Mouse (Mus musculus): ENCODE data around the gene Gm7137.
"Not testable (repeated sequence)": the region's sequence is repeated elsewhere in the genome, so short reads cannot be mapped to it uniquely, and the experiment has no call there.

The Gm7137 gene

DNA sequence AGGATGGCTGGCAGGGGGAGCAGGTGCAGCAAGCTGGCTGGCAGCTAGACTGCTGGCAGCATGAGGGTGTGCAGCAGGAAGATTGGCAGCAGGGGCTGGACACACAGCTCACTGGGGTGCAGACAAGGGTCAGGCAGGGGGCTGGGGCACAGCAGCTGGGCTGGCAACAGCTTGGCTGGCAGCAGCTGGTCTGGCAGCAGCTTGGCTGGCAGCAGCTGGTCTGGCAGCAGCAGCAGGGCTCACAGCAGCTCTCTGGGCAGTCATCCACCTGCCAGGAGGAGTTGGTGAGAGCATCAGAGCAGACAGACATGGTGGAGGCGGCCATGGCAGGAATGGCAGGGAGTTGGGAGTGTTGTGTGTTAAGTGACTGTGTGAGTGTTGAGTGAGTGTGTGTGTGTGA lies at the start of gene Gm7137:
Gm7137 (minus strand) TSS at position 325 of the 400 bp plus-strand sequence.
- not testable (repeated sequence) for DNase-seq (ENCODE audit: low read depth, low spot score)

DNA sequence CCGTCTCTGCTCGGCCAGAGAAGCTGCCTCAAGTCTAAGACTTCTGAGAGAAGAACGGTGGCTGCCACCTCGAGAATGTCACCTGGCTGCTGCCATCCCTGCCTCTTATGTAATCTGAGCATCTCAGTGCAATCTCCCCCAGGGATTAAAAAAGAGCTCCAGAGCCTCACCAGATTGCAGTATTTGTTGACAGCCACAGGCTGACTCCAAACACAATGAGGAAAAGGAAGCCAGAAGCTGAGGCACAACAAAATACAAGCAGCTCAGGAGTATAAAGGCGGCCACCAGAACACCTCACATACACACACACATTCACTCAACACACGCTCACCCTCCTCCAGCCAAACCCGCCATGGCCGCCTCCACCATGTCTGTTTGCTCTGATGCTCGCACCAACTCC lies 47.6 kb upstream of the Gm7137 start, which contains the start of gene Krtap10-10:
Krtap10-10 (plus strand) TSS at position 301 of the 400 bp plus-strand sequence.
- DNase-seq (ENCODE audit: low read depth, low spot score), result no peak

DNA sequence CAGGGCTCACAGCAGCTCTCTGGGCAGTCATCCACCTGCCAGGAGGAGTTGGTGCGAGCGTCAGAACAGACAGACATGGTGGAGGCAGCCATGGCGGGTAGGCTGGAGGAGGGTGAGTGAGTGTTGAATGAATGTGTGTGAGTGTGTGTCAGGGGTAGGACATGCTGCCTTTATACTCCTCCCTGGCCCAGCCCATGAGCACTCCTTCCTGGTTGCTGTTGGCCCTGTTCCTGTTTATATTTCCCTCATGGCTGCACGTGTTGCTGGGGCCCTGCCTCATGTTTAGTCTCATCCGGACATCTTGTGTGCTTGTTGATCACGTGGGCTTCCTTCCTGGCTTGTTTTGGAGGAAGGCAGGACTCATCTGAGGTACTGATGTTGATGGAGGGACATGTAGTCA lies 39.0 kb upstream of the Gm7137 start, which contains the start of gene Krtap10-4:
Krtap10-4 (minus strand) TSS at position 145 of the 400 bp plus-strand sequence.
- DNase-seq (ENCODE audit: low read depth, low spot score), result no peak

DNA sequence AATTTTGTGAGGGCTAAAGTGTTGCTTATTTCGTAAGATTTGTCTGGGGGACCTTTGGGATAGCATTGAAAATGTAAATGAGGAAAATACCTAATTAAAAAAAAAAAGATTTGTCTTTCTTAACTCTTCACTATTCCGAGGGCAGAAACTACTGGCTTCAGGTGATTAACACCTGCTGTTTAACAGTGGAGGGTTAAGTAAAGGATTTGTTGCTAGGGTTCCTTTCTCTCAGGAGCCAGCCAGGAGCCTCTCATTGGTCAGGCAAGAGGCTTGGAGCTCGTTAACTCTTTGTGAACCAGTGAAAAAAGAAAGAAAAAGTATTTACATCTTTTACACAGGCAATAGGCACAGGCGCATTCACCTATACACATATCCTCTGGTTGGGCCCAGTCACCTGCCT lies 31.2 kb upstream of the Gm7137 start:
- DNase-seq (ENCODE audit: low read depth, low spot score), result no peak

DNA sequence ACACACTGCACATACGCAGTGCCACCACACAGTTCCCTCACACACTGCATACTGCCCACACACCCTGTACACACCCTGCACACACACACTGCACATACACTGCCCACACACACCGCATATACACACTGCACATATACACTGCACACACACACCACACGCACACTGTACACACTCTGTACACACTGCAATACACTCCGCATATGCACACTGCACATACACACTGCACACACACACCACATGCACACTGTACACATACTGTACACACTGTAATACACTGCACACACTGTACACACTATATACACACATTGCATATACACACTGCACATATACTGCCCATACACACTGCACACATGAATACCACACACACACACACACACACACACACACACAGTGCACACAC lies 30.5 kb upstream of the Gm7137 start:
- no peak for DNase-seq (ENCODE audit: low read depth, low spot score)

DNA sequence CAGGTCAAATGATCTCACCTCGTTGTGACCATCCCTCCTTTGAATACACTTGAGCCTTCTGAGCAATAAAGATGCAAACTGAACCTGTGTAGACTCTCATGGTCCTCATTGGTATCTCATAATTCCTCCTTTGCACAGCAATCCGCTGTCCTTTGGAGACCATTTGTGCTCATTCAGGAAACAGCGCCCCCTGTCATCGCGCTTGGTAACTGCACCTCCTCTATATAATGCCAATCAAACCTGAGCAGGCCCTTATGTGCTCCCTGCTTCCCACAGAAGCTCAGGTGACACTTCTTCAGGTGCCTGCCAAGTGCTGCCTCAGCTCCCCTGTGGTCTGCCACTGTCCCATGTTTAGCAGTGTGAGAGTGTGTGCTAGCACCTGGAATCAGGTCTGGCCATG lies 27.5 kb upstream of the Gm7137 start:
- DNase-seq (ENCODE audit: low read depth, low spot score), result peak; percentile 28

DNA sequence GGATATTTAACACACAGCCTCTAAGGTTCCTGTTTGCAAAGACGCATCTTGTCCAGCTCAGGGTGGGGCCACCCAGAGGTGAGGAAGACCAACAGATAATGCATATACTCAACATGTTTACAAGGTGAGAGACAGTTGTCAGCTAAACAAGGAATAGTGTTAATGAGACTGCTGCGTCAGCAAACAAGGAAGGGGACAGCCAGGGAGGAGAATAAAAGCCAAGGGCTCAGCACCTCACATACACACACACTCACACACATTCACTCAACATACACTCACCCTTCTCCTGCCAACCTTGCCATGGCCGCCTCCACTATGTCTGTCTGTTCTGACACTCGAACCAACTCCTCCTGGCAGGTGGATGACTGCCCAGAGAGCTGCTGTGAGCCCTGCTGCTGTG lies 26.4 kb upstream of the Gm7137 start, which contains the start of gene Gm2696:
Gm2696 (plus strand) TSS at position 301 of the 400 bp plus-strand sequence.
- no peak for DNase-seq (ENCODE audit: low read depth, low spot score)

DNA sequence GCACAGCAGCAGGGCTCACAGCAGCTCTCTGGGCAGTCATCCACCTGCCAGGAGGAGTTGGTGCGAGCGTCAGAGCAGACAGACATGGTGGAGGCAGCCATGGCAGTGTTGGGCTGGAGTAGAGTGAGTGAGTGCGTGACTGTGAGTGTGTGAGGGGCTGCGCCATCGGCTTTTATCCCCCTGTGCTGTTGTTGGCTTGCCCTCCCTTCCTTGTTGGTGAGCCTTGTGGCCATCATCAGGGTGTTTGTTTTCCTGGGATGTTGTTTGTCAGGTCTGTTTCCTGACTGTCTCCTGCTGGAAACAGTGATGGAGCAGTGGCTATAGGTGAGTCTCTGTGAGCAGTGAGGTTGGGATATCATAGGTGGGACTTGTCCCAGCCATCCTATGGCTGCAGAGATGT lies 23.7 kb upstream of the Gm7137 start, which contains the start of gene Gm9507:
Gm9507 (minus strand) TSS at position 101 of the 400 bp plus-strand sequence.
- DNase-seq (ENCODE audit: low read depth, low spot score), result no peak

DNA sequence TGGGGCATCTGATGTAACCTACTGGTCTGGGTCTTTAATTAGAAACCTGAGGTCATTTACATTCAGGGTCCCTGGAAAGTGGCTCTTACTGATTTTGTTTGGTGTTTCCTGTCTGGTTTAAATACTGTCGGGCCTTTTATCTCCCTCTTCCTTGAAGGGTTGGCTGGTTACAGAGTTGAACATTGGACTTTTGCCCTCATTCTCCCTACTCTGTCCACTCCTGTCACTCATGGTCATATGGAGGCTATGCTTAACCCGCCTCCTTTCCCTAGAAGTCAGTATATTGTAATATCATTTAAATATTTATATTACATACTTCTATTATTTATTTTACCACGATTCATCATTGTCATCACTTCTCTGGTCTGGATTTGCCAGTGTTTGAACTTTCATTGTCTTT lies 16.1 kb upstream of the Gm7137 start:
- no peak for DNase-seq (ENCODE audit: low read depth, low spot score)

DNA sequence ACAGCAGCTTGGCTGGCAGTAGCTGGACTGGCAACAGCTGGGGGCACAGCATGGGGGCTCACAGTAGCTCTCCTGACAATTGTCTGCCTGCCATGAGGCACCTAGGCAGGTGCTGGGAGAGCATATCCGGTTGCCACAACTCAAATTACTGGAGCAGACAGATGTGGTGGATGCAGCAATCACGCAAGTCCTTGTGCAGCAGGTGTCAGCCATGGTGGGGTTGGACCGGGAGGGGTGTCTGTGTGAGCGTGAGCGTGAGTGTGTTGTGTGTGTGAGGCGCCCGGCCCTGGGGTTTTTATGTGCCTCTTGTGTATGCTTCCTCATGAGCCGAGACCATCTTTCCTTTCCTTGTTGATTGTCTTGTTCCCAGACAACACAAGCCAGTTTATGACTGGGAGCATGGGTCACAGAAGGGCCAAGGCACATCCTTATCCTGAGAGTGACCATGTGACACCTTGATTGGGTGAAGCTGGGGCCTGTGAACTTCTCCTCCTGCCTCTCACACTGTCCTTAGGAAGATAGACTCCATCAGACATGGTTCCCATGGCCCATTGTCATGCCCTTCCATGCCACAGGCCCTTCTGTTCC lies 11.0 kb upstream of the Gm7137 start, which contains the start of gene Gm19668:
Gm19668 (minus strand) TSS at position 213 of the 588 bp plus-strand sequence.
- DNase-seq (ENCODE audit: low read depth, low spot score), result no peak

DNA sequence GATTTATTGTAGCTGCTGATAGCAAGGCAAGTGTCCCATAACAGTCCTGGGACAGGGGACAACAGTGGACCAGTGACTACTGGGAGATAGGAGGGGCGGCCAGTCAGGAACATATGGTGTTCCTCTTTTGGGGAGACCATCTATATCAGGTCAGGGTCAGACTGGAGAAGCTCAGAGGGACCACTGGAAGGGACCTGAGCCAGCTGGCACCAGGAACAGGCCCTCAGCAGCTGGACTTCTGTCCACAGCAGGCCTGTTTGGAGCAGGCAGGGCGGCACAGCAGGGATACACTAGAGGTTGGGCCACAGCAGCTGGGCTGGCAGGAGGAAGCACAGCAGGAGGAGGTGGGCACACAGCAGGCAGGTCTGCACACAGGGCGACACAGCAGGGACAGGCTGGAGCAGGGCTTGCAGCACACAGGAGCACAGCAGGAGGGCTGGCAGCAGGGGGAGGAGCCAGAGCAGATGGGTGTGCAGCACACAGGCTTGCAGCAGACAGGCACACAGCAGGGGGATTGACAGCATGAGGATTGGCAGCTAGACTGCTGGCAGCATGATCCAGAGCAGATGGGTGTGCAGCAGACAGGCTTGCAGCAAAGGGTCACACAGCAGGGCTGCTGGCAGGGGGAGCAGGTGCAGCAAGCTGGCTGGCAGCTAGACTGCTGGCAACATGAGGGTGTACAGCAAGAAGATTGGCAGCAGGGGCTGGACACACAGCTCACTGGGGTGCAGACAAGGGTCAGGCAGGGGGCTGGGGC lies 10.3 kb upstream of the Gm7137 start:
- DNase-seq (ENCODE audit: low read depth, low spot score), result not testable (repeated sequence)

DNA sequence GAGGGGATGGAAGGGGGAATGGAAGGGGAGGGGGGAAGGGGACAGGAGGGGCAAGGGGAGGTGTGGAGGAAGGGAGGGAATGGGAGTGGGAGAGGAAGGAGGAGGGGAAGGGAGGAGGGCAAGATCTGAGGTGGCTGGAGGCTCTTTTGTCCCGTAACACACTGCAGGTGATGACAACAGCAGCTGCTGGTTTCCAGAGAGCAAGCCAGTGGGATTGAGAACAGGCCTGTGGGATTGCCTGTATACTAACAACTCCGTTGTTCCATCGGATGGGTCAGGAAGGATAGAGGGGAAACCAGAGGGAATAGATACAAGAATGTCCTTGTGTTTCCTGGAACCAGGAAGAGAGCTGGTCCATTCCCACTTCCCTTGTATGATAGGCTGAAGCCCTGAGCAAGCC lies 9.7 kb upstream of the Gm7137 start:
- no peak for DNase-seq (ENCODE audit: low read depth, low spot score)

DNA sequence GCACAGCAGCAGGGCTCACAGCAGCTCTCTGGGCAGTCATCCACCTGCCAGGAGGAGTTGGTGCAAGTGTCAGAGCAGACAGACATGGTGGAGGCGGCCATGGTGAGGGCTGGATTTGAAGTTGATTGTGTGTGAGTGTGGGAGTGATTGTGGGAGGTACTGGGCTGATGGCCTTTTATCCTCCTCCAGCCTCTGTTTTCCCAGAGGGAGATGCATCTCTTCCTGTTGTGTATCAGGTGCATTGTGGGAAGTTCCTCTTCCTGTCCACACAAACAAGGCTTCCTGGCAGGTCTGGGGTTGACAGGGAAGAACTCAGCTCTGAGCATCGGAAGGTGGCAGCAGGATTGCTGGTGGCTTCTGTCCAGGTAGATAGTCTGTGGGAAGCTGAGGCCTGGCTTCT lies 7.0 kb upstream of the Gm7137 start, which contains the start of gene Gm9639:
Gm9639 (minus strand) TSS at position 101 of the 400 bp plus-strand sequence.
- DNase-seq (ENCODE audit: low read depth, low spot score), result no peak

DNA sequence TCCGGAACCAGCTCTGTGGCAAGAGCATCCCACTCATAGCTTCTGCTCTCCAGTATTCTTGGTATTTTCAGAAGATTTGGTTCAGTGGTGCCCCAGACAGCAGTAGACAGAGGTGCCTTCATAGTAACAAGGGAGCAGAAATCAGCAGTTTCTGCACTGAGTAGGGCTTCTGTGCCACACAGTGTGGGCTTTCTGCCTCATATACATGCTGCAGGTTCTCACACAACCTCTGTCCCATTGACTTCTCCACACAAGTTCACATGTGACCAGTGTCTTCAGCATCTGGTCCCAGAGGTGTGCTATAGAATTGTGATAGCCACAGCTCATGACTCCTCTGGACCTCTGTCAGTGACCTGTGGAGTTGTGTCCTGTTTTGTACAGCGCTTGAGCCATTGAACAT lies 621 bp upstream of the Gm7137 start:
- DNase-seq (ENCODE audit: low read depth, low spot score), result no peak

DNA sequence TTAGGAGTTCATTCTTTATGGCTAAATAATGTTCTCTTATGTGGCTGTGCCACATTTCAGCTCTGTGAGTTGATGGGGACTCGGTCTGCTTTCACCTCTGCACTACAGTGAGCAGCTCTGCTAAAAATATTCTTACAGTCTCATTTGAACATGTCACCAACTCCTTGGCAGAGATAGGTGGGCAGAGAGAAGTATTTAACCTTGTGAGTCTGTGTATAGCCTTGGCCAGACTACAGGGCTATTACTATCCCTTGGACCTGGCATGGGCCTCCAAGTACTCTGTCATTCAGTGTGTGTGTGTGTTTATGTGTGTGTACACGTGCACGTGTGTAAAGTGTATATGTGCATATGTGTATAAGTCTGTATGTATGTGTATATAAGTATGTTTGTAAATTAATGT lies 4.6 kb downstream of the Gm7137 start:
- DNase-seq (ENCODE audit: low read depth, low spot score), result not testable (repeated sequence)

DNA sequence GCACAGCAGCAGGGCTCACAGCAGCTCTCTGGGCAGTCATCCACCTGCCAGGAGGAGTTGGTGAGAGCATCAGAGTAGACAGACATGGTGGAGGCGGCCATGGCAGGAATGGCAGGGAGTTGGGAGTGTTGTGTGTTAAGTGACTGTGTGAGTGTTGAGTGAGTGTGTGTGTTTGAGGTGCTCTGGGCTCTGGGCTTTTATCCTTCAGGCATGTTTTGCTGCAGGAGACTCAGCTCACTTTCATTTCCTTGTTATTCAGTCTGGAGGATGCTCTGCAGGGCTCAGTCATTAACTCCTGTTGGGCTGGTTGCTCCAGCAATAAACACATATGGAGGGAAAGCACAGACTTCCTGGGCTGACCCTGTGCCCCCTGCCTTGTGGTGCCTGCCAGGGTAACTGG lies 5.6 kb downstream of the Gm7137 start, which contains the start of gene Gm3250:
Gm3250 (minus strand) TSS at position 101 of the 400 bp plus-strand sequence.
- DNase-seq (ENCODE audit: low read depth, low spot score), result not testable (repeated sequence)

DNA sequence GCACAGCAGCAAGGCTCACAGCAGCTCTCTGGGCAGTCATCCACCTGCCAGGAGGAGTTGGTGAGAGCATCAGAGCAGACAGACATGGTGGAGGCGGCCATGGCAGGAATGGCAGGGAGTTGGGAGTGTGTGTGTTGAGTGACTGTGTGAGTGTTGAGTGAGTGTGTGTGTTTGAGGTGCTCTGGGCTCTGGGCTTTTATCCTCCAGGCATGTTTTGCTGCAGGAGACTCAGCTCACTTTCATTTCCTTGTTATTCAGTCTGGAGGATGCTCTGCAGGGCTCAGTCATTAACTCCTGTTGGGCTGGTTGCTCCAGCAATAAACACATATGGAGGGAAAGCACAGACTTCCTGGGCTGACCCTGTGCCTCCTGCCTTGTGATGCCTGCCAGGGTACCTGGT lies 11.2 kb downstream of the Gm7137 start, which contains the start of gene Gm7138:
Gm7138 (minus strand) TSS at position 101 of the 400 bp plus-strand sequence.
- not testable (repeated sequence) for DNase-seq (ENCODE audit: low read depth, low spot score)

DNA sequence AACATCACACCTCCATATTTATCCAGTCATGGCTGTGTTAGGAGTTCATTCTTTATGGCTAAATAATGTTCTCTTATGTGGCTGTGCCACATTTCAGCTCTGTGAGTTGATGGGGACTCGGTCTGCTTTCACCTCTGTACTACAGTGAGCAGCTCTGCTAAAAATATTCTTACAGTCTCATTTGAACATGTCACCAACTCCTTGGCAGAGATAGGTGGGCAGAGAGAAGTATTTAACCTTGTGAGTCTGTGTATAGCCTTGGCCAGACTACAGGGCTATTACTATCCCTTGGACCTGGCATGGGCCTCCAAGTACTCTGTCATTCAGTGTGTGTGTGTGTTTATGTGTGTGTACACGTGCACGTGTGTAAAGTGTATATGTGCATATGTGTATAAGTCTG lies 15.9 kb downstream of the Gm7137 start:
- DNase-seq (ENCODE audit: low read depth, low spot score), result not testable (repeated sequence)

DNA sequence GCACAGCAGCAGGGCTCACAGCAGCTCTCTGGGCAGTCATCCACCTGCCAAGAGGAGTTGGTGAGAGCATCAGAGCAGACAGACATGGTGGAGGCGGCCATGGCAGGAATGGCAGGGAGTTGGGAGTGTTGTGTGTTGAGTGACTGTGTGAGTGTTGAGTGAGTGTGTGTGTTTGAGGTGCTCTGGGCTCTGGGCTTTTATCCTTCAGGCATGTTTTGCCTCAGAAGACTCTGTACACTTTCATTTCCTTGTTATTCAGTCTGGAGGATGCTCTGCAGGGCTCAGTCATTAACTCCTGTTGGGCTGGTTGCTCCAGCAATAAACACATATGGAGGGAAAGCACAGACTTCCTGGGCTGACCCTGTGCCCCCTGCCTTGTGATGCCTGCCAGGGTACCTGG lies 16.8 kb downstream of the Gm7137 start, which contains the start of gene Gm3238:
Gm3238 (minus strand) TSS at position 101 of the 400 bp plus-strand sequence.
- not testable (repeated sequence) for DNase-seq (ENCODE audit: low read depth, low spot score)

DNA sequence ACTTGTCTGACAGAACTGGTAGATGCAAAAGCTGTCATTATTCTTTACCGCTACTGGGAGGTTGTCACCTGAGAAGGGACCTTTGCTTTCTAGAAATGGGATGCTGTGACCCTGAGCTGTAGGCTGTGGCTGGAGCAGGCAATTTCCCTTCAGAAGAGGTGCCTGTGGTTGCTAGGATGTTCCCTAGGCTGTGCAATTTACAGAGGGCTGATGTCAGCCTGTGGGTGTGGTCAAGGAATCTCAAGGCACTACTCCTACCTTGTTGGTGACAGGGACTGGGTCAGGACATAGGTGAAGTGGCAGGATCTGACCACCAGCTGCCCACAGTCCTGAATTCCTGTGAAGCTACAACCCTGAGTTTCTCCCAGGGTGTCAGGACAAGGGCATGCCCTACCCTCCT lies 18.3 kb downstream of the Gm7137 start:
- DNase-seq (ENCODE audit: low read depth, low spot score), result no peak

DNA sequence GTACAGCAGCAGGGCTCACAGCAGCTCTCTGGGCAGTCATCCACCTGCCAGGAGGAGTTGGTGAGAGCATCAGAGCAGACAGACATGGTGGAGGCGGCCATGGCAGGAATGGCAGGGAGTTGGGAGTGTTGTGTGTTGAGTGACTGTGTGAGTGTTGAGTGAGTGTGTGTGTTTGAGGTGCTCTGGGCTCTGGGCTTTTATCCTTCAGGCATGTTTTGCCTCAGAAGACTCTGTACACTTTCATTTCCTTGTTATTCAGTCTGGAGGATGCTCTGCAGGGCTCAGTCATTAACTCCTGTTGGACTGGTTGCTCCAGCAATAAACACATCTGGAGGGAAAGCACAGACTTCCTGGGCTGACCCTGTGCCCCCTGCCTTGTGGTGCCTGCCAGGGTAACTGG lies 28.4 kb downstream of the Gm7137 start, which contains the start of gene Gm3233:
Gm3233 (minus strand) TSS at position 101 of the 400 bp plus-strand sequence.
- not testable (repeated sequence) for DNase-seq (ENCODE audit: low read depth, low spot score)

DNA sequence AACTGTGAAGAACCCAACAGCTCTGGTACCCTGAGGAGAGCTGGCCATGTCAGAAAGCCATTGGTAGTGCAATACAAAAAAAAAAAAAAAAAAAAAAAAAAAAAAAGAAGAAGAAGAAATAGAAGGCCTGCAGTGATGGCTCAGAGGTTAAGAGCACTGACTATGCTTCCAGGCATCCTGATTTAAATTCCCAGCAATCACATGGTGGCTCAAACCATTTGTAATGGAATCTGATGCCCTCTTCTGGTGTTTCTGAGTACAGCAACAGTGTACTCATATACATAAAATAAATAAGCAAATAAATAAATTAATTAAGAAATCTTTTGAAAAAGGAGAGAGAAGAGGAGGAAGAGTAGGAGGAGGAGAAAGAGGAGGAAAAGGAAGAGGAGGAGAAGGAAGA lies 34.6 kb downstream of the Gm7137 start:
- DNase-seq (ENCODE audit: low read depth, low spot score), result peak; percentile 38

Measured in 3T3-L1 (cell line).